ENCODE assay signal across 7 mouse cellular contexts in the genomic region with DNA sequence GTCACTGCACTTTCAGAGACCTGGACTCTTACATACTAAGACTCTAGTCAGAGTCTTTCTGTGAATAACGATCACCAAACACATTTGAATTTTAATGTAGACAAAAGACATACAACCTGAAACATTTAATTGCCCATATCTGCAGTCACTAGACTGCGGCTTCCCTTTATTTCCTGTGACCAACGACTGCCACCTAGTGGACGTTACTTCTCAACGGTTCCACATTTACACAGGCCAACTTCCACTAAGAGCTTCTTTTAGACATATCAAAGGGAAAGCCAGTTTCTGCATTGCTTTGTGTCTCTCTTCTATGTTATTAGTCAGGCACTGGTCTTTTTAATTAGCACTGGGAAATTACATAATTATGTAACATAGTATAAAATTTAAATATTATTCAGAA. TPM values are rescaled to one million over a fixed set of nuclear protein-coding genes. Genes with fewer than 3 reads are reported as not detected.
A peak's percentile ranks its signal among the peaks of the same experiment; 100 is the strongest.
DNase-seq lines count a peak whose midpoint lies in the region; ATAC-seq and TF ChIP-seq lines count a peak whose summit lies in the region.

No protein-coding gene starts in this region.

- H3K36me3 ChIP-seq in CH12.LX (replicated peaks in 1 of 2; ENCODE audit: control insufficient read depth in 1 of 2, insufficient read depth in 1 of 2, low read length in 1 of 2), result peaks cover 0 to 8% of the 10 kb centered on the region in 2 experiments
- H3K36me3 ChIP-seq in lung, postnatal 0 days (ENCODE audit: insufficient read depth, low read length), result no peaks in the 10 kb centered on the region

- H3K79me2 ChIP-seq in CH12.LX (replicated peaks; ENCODE audit: control insufficient read depth, extremely low read depth, insufficient read depth, poor library complexity, severe bottlenecking), result no peaks in the 10 kb centered on the region

- DNase-seq in CH12.LX (ENCODE audit: extremely low read depth), result peak; percentile 91
- DNase-seq in R1 (ENCODE audit: low read depth, low spot score), result peak; percentile 77
- DNase-seq in embryo, embryonic 10 days (ENCODE audit: low spot score), result peak; percentile 91
- peak; percentile 53 to 57 for DNase-seq in heart, postnatal 36 days
- peak; percentile 41 to 79 for DNase-seq in layer of hippocampus, adult 18-20 months (ENCODE audit: low spot score in 2 of 2)
- peak; percentile 85 for DNase-seq in lung, postnatal 0 days (ENCODE audit: low spot score)
- peak; percentile 57 for DNase-seq in right cerebral cortex, adult 18-20 months

- ATAC-seq in lung, postnatal 0 days, result 0 out of 2 replicates have a peak, but pooled peaks have one; percentile 37

- no peak overlapping the region; the same call in 1 of the 2 replicates for H3K9ac ChIP-seq in CH12.LX (ENCODE audit: insufficient read depth, low read depth)
- no peak overlapping the region for H3K9ac ChIP-seq in lung, postnatal 0 days (replicated peaks; ENCODE audit: low read depth)

- H3K27me3 ChIP-seq in CH12.LX (replicated peaks), result no peaks in the 10 kb centered on the region
- H3K27me3 ChIP-seq in lung, postnatal 0 days (replicated peaks; ENCODE audit: insufficient read depth, low read length), result no peaks in the 10 kb centered on the region

- in situ Hi-C loops in CH12.LX (cut with MboI; ENCODE audit: low pct_ligation_motif_present, low pct_unique_long_range_greater_than_20kb, low sequenced_read_pairs), result loop anchor here (25.0 kb wide), 1 partner anchor 584 kb away; no protein-coding TSS in a partner anchor

- H3K27ac ChIP-seq in CH12.LX (ENCODE audit: insufficient read depth, low read depth), result no peak overlapping the region
- no peak overlapping the region for H3K27ac ChIP-seq in lung, postnatal 0 days (ENCODE audit: low read length)

- no peak overlapping the region for H3K4me3 ChIP-seq in CH12.LX (replicated peaks in 1 of 3; ENCODE audit: low read depth in 2 of 3, low read length in 2 of 3, poor library complexity in 1 of 3)
- H3K4me3 ChIP-seq in lung, postnatal 0 days (ENCODE audit: low read depth, low read length), result no peak overlapping the region

- no peak for TF ChIP-seq EP300 in CH12.LX (IDR thresholded peaks at IDR 0.05; ENCODE audit: low read length)
- no peak for TF ChIP-seq EP300 in lung, postnatal 0 days (IDR thresholded peaks at IDR 0.05)

- peak; percentile 89 to 91 for TF ChIP-seq CTCF in CH12.LX (conservative IDR thresholded peaks at IDR 0.05 in 1 of 2, IDR thresholded peaks at IDR 0.05 in 1 of 2; ENCODE audit: low read depth in 2 of 2, low read length in 2 of 2)
- peak; percentile 82 for TF ChIP-seq CTCF in lung, postnatal 0 days (IDR thresholded peaks at IDR 0.05)

- intact Hi-C loops in heart, postnatal 36 days (cut with DNase I), result no loop called here

- H3K9me3 ChIP-seq in CH12.LX (replicated peaks; ENCODE audit: low read length), result no peaks in the 10 kb centered on the region
- no peaks in the 10 kb centered on the region for H3K9me3 ChIP-seq in lung, postnatal 0 days (ENCODE audit: low read length)

- 5% methylated on average over 5 of the region's 5 CpGs for WGBS in lung, postnatal 0 days

- H3K4me1 ChIP-seq in CH12.LX (ENCODE audit: control insufficient read depth in 1 of 2, insufficient read depth in 2 of 2), result peaks cover 0 to 11% of the 10 kb centered on the region in 2 experiments; a peak in 2 of 4 replicates
- H3K4me1 ChIP-seq in lung, postnatal 0 days (ENCODE audit: insufficient read depth, low read depth, low read length), result no peaks in the 10 kb centered on the region

- peak; percentile 83 for TF ChIP-seq RAD21 in CH12.LX (IDR thresholded peaks at IDR 0.05; ENCODE audit: low read depth, low read length)

- H3K4me2 ChIP-seq in CH12.LX (ENCODE audit: insufficient read depth, low read depth, poor library complexity, severe bottlenecking), result peak overlapping the region; percentile 40; the same call in 1 of the 2 replicates
- H3K4me2 ChIP-seq in lung, postnatal 0 days (replicated peaks; ENCODE audit: low read depth, low read length), result no peak overlapping the region

- dilution Hi-C loops in CH12.LX (cut with MboI; ENCODE audit: extremely low pct_ligation_motif_present, extremely low pct_unique_long_range_greater_than_20kb, low sequenced_read_pairs), result no loop called here

- TF ChIP-seq POLR2A in CH12.LX (IDR thresholded peaks at IDR 0.05; ENCODE audit: low read depth, low read length), result no peak

TF ChIP-seq in CH12.LX, 34 proteins besides CTCF, POLR2A, EP300 and RAD21:
- TF ChIP-seq MYC (IDR thresholded peaks at IDR 0.05; ENCODE audit: low read depth, low read length) (0 out of 2 replicates have a peak, but pooled peaks have one; percentile 12), ELF1 (IDR thresholded peaks at IDR 0.05; ENCODE audit: low read depth, low read length) (0 out of 2 replicates have a peak, but pooled peaks have one; percentile 30), NELFE (IDR thresholded peaks at IDR 0.05; ENCODE audit: low read depth, low read length) (0 out of 2 replicates have a peak, but pooled peaks have one; percentile 42), TCF12 (IDR thresholded peaks at IDR 0.05; ENCODE audit: low read depth, low read length) (no peak), JUND (conservative IDR thresholded peaks at IDR 0.05; ENCODE audit: low read depth, low read length) (peak; percentile 28; the same call in 1 of the 2 replicates), BHLHE40 (IDR thresholded peaks at IDR 0.05; ENCODE audit: low read depth, low read length) (no peak), SMC3 (IDR thresholded peaks at IDR 0.05; ENCODE audit: low read depth, low read length) (peak; percentile 78), ZC3H11A (IDR thresholded peaks at IDR 0.05; ENCODE audit: low read depth, low read length) (0 out of 2 replicates have a peak, but pooled peaks have one; percentile 17)

RNA-seq across cellular contexts. Expression of gene Abca6, which starts 20.2 kb away (rescaled TPM):
- 0.04 and 0.25 TPM in 2 replicates for total RNA-seq in CH12.LX (2012; rRNA removed)
- 0.68 and 1.3 TPM in 2 replicates for total RNA-seq in CH12.LX (2014; rRNA removed)
- polyA plus RNA-seq in CH12.LX (2012; ENCODE audit: insufficient read length, low read depth), result 0.41 and 0.81 TPM in 2 replicates
- 1 to 10 TPM; 8.0 to 8.4 TPM for total RNA-seq in heart, postnatal 36 days (2021)
- 1 to 10 TPM; 1.8 to 2.2 TPM for total RNA-seq in layer of hippocampus, adult 18-20 months (2021)
- polyA plus RNA-seq in lung, postnatal 0 days (2015; fragmentation: Nextera tagmentation; extraction: Ambion mirVana), result 1.6 and 2.3 TPM in 2 replicates
